Comparison of ENCODE assay signal across 8 mouse cellular contexts in genomic region chr7:123503358-123503757, GRCm38 (mm10). TPM values are rescaled to one million over a fixed set of nuclear protein-coding genes. Genes with fewer than 3 reads are reported as not detected.
DNase-seq lines count a peak whose midpoint lies in the region; ATAC-seq and TF ChIP-seq lines count a peak whose summit lies in the region.

No protein-coding gene starts in this region.

- H3K36me3 ChIP-seq in ES-E14 (ENCODE audit: control insufficient read depth, insufficient read depth, low read length, poor library complexity, severe bottlenecking): no peaks in the 10 kb centered on the region
- H3K36me3 ChIP-seq in embryonic facial prominence, embryonic 10.5 days (replicated peaks): no peaks in the 10 kb centered on the region

- ATAC-seq in megakaryocyte progenitor cell, adult 5-6 weeks (replicated peaks; ENCODE audit: poor library complexity): peak; percentile 52; the same call in 1 of the 2 replicates
- no peak for ATAC-seq in megakaryocyte, adult 5-6 weeks (ENCODE audit: poor library complexity, severe bottlenecking)

- no peak overlapping the region for H3K27ac ChIP-seq in ES-E14 (ENCODE audit: insufficient read depth, low read depth, low read length, poor library complexity, severe bottlenecking)
- no peak overlapping the region for H3K27ac ChIP-seq in embryonic facial prominence, embryonic 10.5 days (replicated peaks)

- no peaks in the 10 kb centered on the region for H3K9me3 ChIP-seq in ES-E14 (ENCODE audit: control insufficient read depth, insufficient read depth, low read depth, low read length)
- H3K9me3 ChIP-seq in embryonic facial prominence, embryonic 10.5 days: peaks cover 17% of the 10 kb centered on the region; the same call in 1 of the 2 replicates

- peak; percentile 11 for DNase-seq in heart, adult 8-10 months (ENCODE audit: low spot score)
- DNase-seq in heart, adult 9 months (ENCODE audit: low spot score in 2 of 2): no peak
- DNase-seq in ES-E14 (ENCODE audit: low read depth, low spot score): peak; percentile 37
- peak; percentile 62 for DNase-seq in embryonic facial prominence, embryonic 10.5 days (ENCODE audit: low spot score)
- DNase-seq in layer of hippocampus, adult 11-12 months (ENCODE audit: low spot score): no peak
- no peak for DNase-seq in right cerebral cortex, postnatal 14 days

- no peak overlapping the region for H3K4me3 ChIP-seq in ES-E14 (ENCODE audit: insufficient read depth in 1 of 2, low read depth in 1 of 2, low read length in 2 of 2, poor library complexity in 1 of 2, severe bottlenecking in 1 of 2)
- H3K4me3 ChIP-seq in embryonic facial prominence, embryonic 10.5 days: no peak overlapping the region

- no peaks in the 10 kb centered on the region for H3K27me3 ChIP-seq in embryonic facial prominence, embryonic 10.5 days (replicated peaks; ENCODE audit: low read depth, poor library complexity, severe bottlenecking)

- in situ Hi-C loops in ES-E14 (cut with MboI; ENCODE audit: low sequenced_read_pairs in 2 of 2, unreplicated experiment in 2 of 2): no loop called here

- WGBS in embryonic facial prominence, embryonic 10.5 days: 52% methylated on average over 1 of the region's 1 CpGs

- H3K4me1 ChIP-seq in ES-E14 (ENCODE audit: control insufficient read depth in 2 of 2, insufficient read depth in 2 of 2, low read length in 2 of 2, poor library complexity in 1 of 2): peaks cover 0 to 6% of the 10 kb centered on the region in 2 experiments; a peak in 1 of 4 replicates
- peaks cover 16% of the 10 kb centered on the region for H3K4me1 ChIP-seq in embryonic facial prominence, embryonic 10.5 days

- H3K9ac ChIP-seq in ES-E14 (ENCODE audit: insufficient read depth, low read depth, low read length, poor library complexity, severe bottlenecking): no peak overlapping the region

TF ChIP-seq in ES-E14, 5 proteins besides CTCF, POLR2A, EP300 and RAD21:
- no peak for TF ChIP-seq ZNF384 (IDR thresholded peaks at IDR 0.05; ENCODE audit: low read depth, low read length)
- no peak for TF ChIP-seq CHD2 (IDR thresholded peaks at IDR 0.05; ENCODE audit: low read depth, low read length)
- TF ChIP-seq HCFC1 (IDR thresholded peaks at IDR 0.05; ENCODE audit: borderline replicate concordance, insufficient read depth, low read length): no peak
- no peak for TF ChIP-seq MAFK (IDR thresholded peaks at IDR 0.05; ENCODE audit: insufficient read depth, low read depth, low read length)
- TF ChIP-seq ZC3H11A (IDR thresholded peaks at IDR 0.05; ENCODE audit: borderline replicate concordance, low read depth, low read length): no peak

RNA-seq across cellular contexts. Expression of gene Zkscan2, which starts 3.1 kb away (rescaled TPM):
- under 1 TPM; 0.32 to 0.87 (median 0.46) TPM for total RNA-seq in heart, adult 8-10 months (2022)
- total RNA-seq in ES-E14 (2012; rRNA removed): 1.4 and 2.0 TPM in 2 replicates
- 3.7 and 3.9 TPM in 2 replicates for polyA plus RNA-seq in embryonic facial prominence, embryonic 10.5 days (2016; fragmentation: Nextera tagmentation; extraction: Ambion mirVana)
- 0.07 TPM in 1 of 2 replicates, not detected in the other for total RNA-seq in megakaryocyte progenitor cell, adult 5-6 weeks (2015)
- not detected in 2 replicates for total RNA-seq in megakaryocyte progenitor cell, adult 5-6 weeks (2017)
- total RNA-seq in megakaryocyte, adult 5-6 weeks (2015): not detected in 2 replicates
- not detected in 2 replicates for total RNA-seq in megakaryocyte, adult 5-6 weeks (2017)

RNA-seq across cellular contexts. Expression of gene Aqp8, which starts 41.3 kb away (rescaled TPM):
- total RNA-seq in heart, adult 8-10 months (2022): 10 to 100 TPM in 2 of 4 experiments, 1 to 10 TPM in 2; 9.5 to 11.9 (median 10.1) TPM
- total RNA-seq in ES-E14 (2012; rRNA removed): 0.48 and 1.5 TPM in 2 replicates
- polyA plus RNA-seq in embryonic facial prominence, embryonic 10.5 days (2016; fragmentation: Nextera tagmentation; extraction: Ambion mirVana): 0.34 and 0.51 TPM in 2 replicates
- total RNA-seq in megakaryocyte progenitor cell, adult 5-6 weeks (2015): not detected in 2 replicates
- total RNA-seq in megakaryocyte progenitor cell, adult 5-6 weeks (2017): not detected in 2 replicates
- not detected in 2 replicates for total RNA-seq in megakaryocyte, adult 5-6 weeks (2015)
- not detected in 2 replicates for total RNA-seq in megakaryocyte, adult 5-6 weeks (2017)

Comparison
In these comparisons a context has a peak if more than half of its experiments do, and no peak if none do; other contexts are left out.
1. DNase-seq: peak in heart, adult 8-10 months (single experiment), ES-E14 (single experiment) and embryonic facial prominence, embryonic 10.5 days (single experiment); none in heart, adult 9 months (0 of 2), layer of hippocampus, adult 11-12 months (single experiment) and right cerebral cortex, postnatal 14 days (single experiment).